Mouse (Mus musculus): ENCODE results near the gene Arpp21.

GRCm38 (mm10) chr9:112194049-112194448 lies 41.7 kb downstream of the Arpp21 start:
- TF ChIP-seq CTCF (IDR thresholded peaks at IDR 0.05; ENCODE audit: low read depth, low read length) = no peak
- TF ChIP-seq POLR2A (IDR thresholded peaks at IDR 0.05; ENCODE audit: borderline replicate concordance, low read depth, low read length) = no peak
